In genomic region chr19:57534262-57534661, GRCm38 (mm10) we compare ENCODE assay signal across 19 mouse cellular contexts.
DNase-seq lines count a peak whose midpoint lies in the region; ATAC-seq and TF ChIP-seq lines count a peak whose summit lies in the region.
"Had no signal": no experiment of that assay in that cellular context is flagged by ENCODE, and none has a peak within 500 bp of the region (broad histone marks: within the 10 kb centered on the region; RNA-seq: fewer than 3 reads in every experiment).

No protein-coding gene starts in this region.

- H3K36me3 ChIP-seq in kidney, postnatal 0 days (ENCODE audit: insufficient read depth, low read length): no peaks in the 10 kb centered on the region
- no peaks in the 10 kb centered on the region for H3K36me3 ChIP-seq in lung, embryonic 15.5 days
- H3K36me3 ChIP-seq: forebrain, embryonic 10.5 days; heart, embryonic 12.5 days had no signal

- no peak overlapping the region for H3K4me2 ChIP-seq in kidney, postnatal 0 days (ENCODE audit: low read length)
- H3K4me2 ChIP-seq in lung, embryonic 15.5 days: no peak overlapping the region
- H3K4me2 ChIP-seq: heart, embryonic 12.5 days had no signal

- no peaks in the 10 kb centered on the region for H3K9me3 ChIP-seq in kidney, postnatal 0 days (replicated peaks; ENCODE audit: low read length)
- H3K9me3 ChIP-seq in lung, embryonic 15.5 days: no peaks in the 10 kb centered on the region
- H3K9me3 ChIP-seq: forebrain, embryonic 10.5 days; heart, embryonic 12.5 days had no signal

- no peak overlapping the region for H3K27ac ChIP-seq in kidney, postnatal 0 days
- H3K27ac ChIP-seq in lung, embryonic 15.5 days: no peak overlapping the region
- H3K27ac ChIP-seq: forebrain, embryonic 10.5 days; gastrocnemius, adult 2 months had no signal

- no peaks in the 10 kb centered on the region for H3K27me3 ChIP-seq in kidney, postnatal 0 days (ENCODE audit: insufficient read depth, low read length)
- no peaks in the 10 kb centered on the region for H3K27me3 ChIP-seq in lung, embryonic 15.5 days
- H3K27me3 ChIP-seq: CH12.LX; heart, embryonic 12.5 days had no signal

- no peaks in the 10 kb centered on the region for H3K4me1 ChIP-seq in kidney, postnatal 0 days (replicated peaks; ENCODE audit: insufficient read depth, low read length)
- no peaks in the 10 kb centered on the region for H3K4me1 ChIP-seq in lung, embryonic 15.5 days
- H3K4me1 ChIP-seq in lung, adult 2 months (ENCODE audit: control insufficient read depth, insufficient read depth, low read length): no peaks in the 10 kb centered on the region
- H3K4me1 ChIP-seq: heart, embryonic 12.5 days had no signal

- 60% methylated on average over 7 of the region's 7 CpGs for WGBS in kidney, postnatal 0 days
- WGBS in lung, embryonic 15.5 days: 53% methylated on average over 7 of the region's 7 CpGs
- WGBS in lung, adult 2 months: 65% methylated on average over 7 of the region's 7 CpGs

- peak; percentile 53 for DNase-seq in kidney, postnatal 0 days (ENCODE audit: low spot score)
- no peak for DNase-seq in kidney, adult 9 months
- no peak for DNase-seq in lung, adult 2 months
- peak; percentile 64 for DNase-seq in testis, postnatal 14 days (ENCODE audit: low spot score)
- no peak for DNase-seq in testis, postnatal 10 days (ENCODE audit: low spot score)
- no peak for DNase-seq in thymus, postnatal 4 days
- DNase-seq: adrenal gland, postnatal 14 days; cerebellum, adult 11-12 months; cerebellum, adult 9-10 months; cerebellum, postnatal 25 days; gastrocnemius, adult 2 months; gastrocnemius, postnatal 25 days had no signal

- no peak overlapping the region for H3K4me3 ChIP-seq in kidney, postnatal 0 days (replicated peaks; ENCODE audit: low read depth, low read length)
- no peak overlapping the region for H3K4me3 ChIP-seq in lung, embryonic 15.5 days
- H3K4me3 ChIP-seq in lung, adult 2 months (replicated peaks; ENCODE audit: extremely low read depth, low read depth, low read length): no peak overlapping the region
- H3K4me3 ChIP-seq: forebrain, embryonic 10.5 days; gastrocnemius, adult 2 months; heart, embryonic 12.5 days had no signal

- ATAC-seq in kidney, postnatal 0 days (replicated peaks; ENCODE audit: low FRiP score, low read depth): no peak
- peak; percentile 14; the same call in 1 of the 2 replicates for ATAC-seq in lung, embryonic 15.5 days (ENCODE audit: borderline replicate concordance, extremely low read depth, low FRiP score, low TSS enrichment)
- ATAC-seq: activated CD4-positive, CD25-positive, alpha-beta regulatory T cell, adult 4 months; forebrain, embryonic 14.5 days; Patski had no signal

- no peak for TF ChIP-seq POLR2A in lung, adult 2 months (IDR thresholded peaks at IDR 0.05; ENCODE audit: borderline replicate concordance, extremely low read depth, low read depth, low read length)

- H3K9ac ChIP-seq in kidney, postnatal 0 days (ENCODE audit: low read depth, low read length): no peak overlapping the region
- no peak overlapping the region for H3K9ac ChIP-seq in lung, embryonic 15.5 days
- H3K9ac ChIP-seq: heart, embryonic 12.5 days had no signal

- no peak for TF ChIP-seq CTCF in kidney, postnatal 0 days (IDR thresholded peaks at IDR 0.05; ENCODE audit: low read depth)
- no peak for TF ChIP-seq CTCF in lung, adult 2 months (IDR thresholded peaks at IDR 0.05; ENCODE audit: insufficient read depth, low read length)

Comparison
In these comparisons a context has a peak if more than half of its experiments do, and no peak if none do; other contexts are left out.
1. DNase-seq: peak in kidney, postnatal 0 days (single experiment) and testis, postnatal 14 days (single experiment); none in kidney, adult 9 months (single experiment), lung, adult 2 months (single experiment), testis, postnatal 10 days (single experiment) and thymus, postnatal 4 days (single experiment).